Mouse (Mus musculus): ENCODE measurements around the gene Copz1.

The Copz1 gene

GRCm38 (mm10) chr15:103341547-103341946, 69.0 kb downstream of the Copz1 start:
- DNase-seq, result no peak

GRCm38 (mm10) chr15:103342415-103342814, 69.9 kb downstream of the Copz1 start:
- DNase-seq, result peak; percentile 76

GRCm38 (mm10) chr15:103343008-103343407, 70.5 kb downstream of the Copz1 start:
- no peak for DNase-seq

GRCm38 (mm10) chr15:103343556-103343955, 71.0 kb downstream of the Copz1 start:
- no peak for DNase-seq

- DNase-seq, result no peak
Observed at GRCm38 (mm10) chr15:103345789-103346188, 73.3 kb downstream of the Copz1 start.

GRCm38 (mm10) chr15:103347275-103347684, 74.8 kb downstream of the Copz1 start:
- DNase-seq, result peak; percentile 70
